Mouse (Mus musculus) mouse embryonic stem cell (cell line): ENCODE data around the gene Pafah1b1.

Experiments
- in situ Hi-C, 2 experiments: fragments of 300-500 bp; cut with MboI; formaldehyde crosslinking; loops; 1 replicate in 1 of 2; 3 replicates in 1 of 2; pipeline ENCODE4 v1.14.3; 2019 to 2020; ENCODE audit warnings: low sequenced_read_pairs in 2 of 2, low pct_unique_long_range_greater_than_20kb in 1 of 2, mixed read lengths in 1 of 2; ENCODE audit not compliant: unreplicated experiment in 1 of 2

The Pafah1b1 gene

GRCm38 (mm10) chr11:74667582-74668010 lies 56.9 kb downstream of the Pafah1b1 start:
- in situ Hi-C loops: loop anchor here in 1 of 2 experiments (25.0 kb wide), 1 partner anchor 820 kb away; the partner anchor contains the start of gene Prpf8

GRCm38 (mm10) chr11:74666776-74667581 lies 57.5 kb downstream of the Pafah1b1 start:
- in situ Hi-C loops: loop anchor here in 1 of 2 experiments (25.0 kb wide), 1 partner anchor 820 kb away; the partner anchor contains the start of gene Prpf8

- in situ Hi-C loops: loop anchor here in 1 of 2 experiments (25.0 kb wide), 1 partner anchor 821 kb away; the partner anchor contains the start of gene Prpf8
Measured at GRCm38 (mm10) chr11:74666284-74666652, 58.2 kb downstream of the Pafah1b1 start.

GRCm38 (mm10) chr11:74665631-74666283 lies 58.7 kb downstream of the Pafah1b1 start:
- in situ Hi-C loops: loop anchor here in 1 of 2 experiments (25.0 kb wide), 1 partner anchor 822 kb away; the partner anchor contains the start of gene Prpf8

- in situ Hi-C loops: loop anchor here in 1 of 2 experiments (25.0 kb wide), 1 partner anchor 822 kb away; the partner anchor contains the start of gene Prpf8
Measured at GRCm38 (mm10) chr11:74664906-74665305, 59.6 kb downstream of the Pafah1b1 start.

- in situ Hi-C loops: loop anchor here in 1 of 2 experiments (25.0 kb wide), 1 partner anchor 823 kb away; the partner anchor contains the start of gene Prpf8
Measured at GRCm38 (mm10) chr11:74664279-74664678, 60.2 kb downstream of the Pafah1b1 start.

GRCm38 (mm10) chr11:74662221-74662620 lies 62.2 kb downstream of the Pafah1b1 start:
- in situ Hi-C loops: loop anchor here in 1 of 2 experiments (25.0 kb wide), 1 partner anchor 825 kb away; the partner anchor contains the start of gene Prpf8

GRCm38 (mm10) chr11:74661641-74662040 lies 62.8 kb downstream of the Pafah1b1 start:
- in situ Hi-C loops: loop anchor here in 1 of 2 experiments (25.0 kb wide), 1 partner anchor 826 kb away; the partner anchor contains the start of gene Prpf8

GRCm38 (mm10) chr11:74660336-74660735 lies 64.1 kb downstream of the Pafah1b1 start:
- in situ Hi-C loops: loop anchor here in 1 of 2 experiments (25.0 kb wide), 1 partner anchor 827 kb away; the partner anchor contains the start of gene Prpf8

GRCm38 (mm10) chr11:74655941-74656340 lies 68.5 kb downstream of the Pafah1b1 start:
- in situ Hi-C loops: loop anchor here in 1 of 2 experiments (25.0 kb wide), 1 partner anchor 831 kb away; the partner anchor contains the start of gene Prpf8

GRCm38 (mm10) chr11:74653385-74653784 lies 71.1 kb downstream of the Pafah1b1 start:
- in situ Hi-C loops: loop anchor here in 1 of 2 experiments (25.0 kb wide), 1 partner anchor 834 kb away; the partner anchor contains the start of gene Prpf8

- in situ Hi-C loops: loop anchor here in 1 of 2 experiments (25.0 kb wide), 1 partner anchor 835 kb away; the partner anchor contains the start of gene Prpf8
Measured at GRCm38 (mm10) chr11:74652791-74653191, 71.7 kb downstream of the Pafah1b1 start.

GRCm38 (mm10) chr11:74650576-74651100 lies 73.8 kb downstream of the Pafah1b1 start:
- in situ Hi-C loops: loop anchor here in 1 of 2 experiments (25.0 kb wide), 1 partner anchor 837 kb away; the partner anchor contains the start of gene Prpf8

- in situ Hi-C loops: loop anchor here in 1 of 2 experiments (25.0 kb wide), 1 partner anchor 837 kb away; the partner anchor contains the start of gene Prpf8
Measured at GRCm38 (mm10) chr11:74649647-74650551, 74.6 kb downstream of the Pafah1b1 start.

- in situ Hi-C loops: no loop called here
Measured at GRCm38 (mm10) chr11:74649095-74649646, 75.3 kb downstream of the Pafah1b1 start, which contains the start of gene Cluh. Gene Cluh, plus strand, starts transcription at chr11:74649495.

GRCm38 (mm10) chr11:74648676-74649075 lies 75.8 kb downstream of the Pafah1b1 start:
- in situ Hi-C loops: no loop called here

GRCm38 (mm10) chr11:74647966-74648365 lies 76.5 kb downstream of the Pafah1b1 start:
- in situ Hi-C loops: no loop called here
